Mouse (Mus musculus): ENCODE results near the gene Rab25. TPM values are rescaled to one million over a fixed set of nuclear protein-coding genes. Genes with fewer than 3 reads are reported as not detected.

The Rab25 gene
- total and polyA plus RNA-seq, 3 experiments = 2.2 TPM; not detected in 2

- WGBS = 45% methylated on average over 4 of the region's 5 CpGs
- DNase-seq = no peak
- no peak overlapping the region for H3K4me3 ChIP-seq
- H3K27me3 ChIP-seq (ENCODE audit: control insufficient read depth, insufficient read depth, low read length) = no peaks in the 10 kb centered on the region
- H3K36me3 ChIP-seq (ENCODE audit: control insufficient read depth, insufficient read depth, low read length) = no peaks in the 10 kb centered on the region
- no peak for TF ChIP-seq POLR2A (IDR thresholded peaks at IDR 0.05; ENCODE audit: insufficient read depth, low read depth, low read length)
- no peak for TF ChIP-seq CTCF (IDR thresholded peaks at IDR 0.05)
- TF ChIP-seq EP300 (IDR thresholded peaks at IDR 0.05; ENCODE audit: insufficient read depth, low read depth, low read length) = no peak
- no peak overlapping the region for H3K27ac ChIP-seq
- H3K4me1 ChIP-seq (ENCODE audit: control insufficient read depth, insufficient read depth, low read length) = peaks cover 3% of the 10 kb centered on the region; the same call in 1 of the 2 replicates
- no peak overlapping the region for H3K9ac ChIP-seq (ENCODE audit: low read depth, low read length)
- intact Hi-C loops (cut with DNase I) = loop anchor here (2.0 kb wide), 1 partner anchor 19 kb away; the partner anchor contains the start of genes Lamtor2 and Ubqln4
- H3K79me2 ChIP-seq (replicated peaks; ENCODE audit: control insufficient read depth, insufficient read depth, low read length) = no peaks in the 10 kb centered on the region
These were observed 14.4 kb downstream of the Rab25 start for GRCm38 (mm10) chr3:88533706-88534105.

GRCm38 (mm10) chr3:88532689-88533511, 15.2 kb downstream of the Rab25 start:
- peaks cover 3% of the 10 kb centered on the region; the same call in 1 of the 2 replicates for H3K4me1 ChIP-seq (ENCODE audit: control insufficient read depth, insufficient read depth, low read length)
- TF ChIP-seq POLR2A (IDR thresholded peaks at IDR 0.05; ENCODE audit: insufficient read depth, low read depth, low read length) (no peak), CTCF (IDR thresholded peaks at IDR 0.05) (no peak), EP300 (IDR thresholded peaks at IDR 0.05; ENCODE audit: insufficient read depth, low read depth, low read length) (no peak)
- no peak overlapping the region for H3K27ac ChIP-seq
- H3K9ac ChIP-seq (ENCODE audit: low read depth, low read length) = peak overlapping the region; percentile 82
- H3K27me3 ChIP-seq (ENCODE audit: control insufficient read depth, insufficient read depth, low read length) = no peaks in the 10 kb centered on the region
- intact Hi-C loops (cut with DNase I) = no loop called here
- DNase-seq = no peak
- 7% methylated on average over 39 of the region's 40 CpGs for WGBS
- no peaks in the 10 kb centered on the region for H3K79me2 ChIP-seq (replicated peaks; ENCODE audit: control insufficient read depth, insufficient read depth, low read length)
- no peaks in the 10 kb centered on the region for H3K36me3 ChIP-seq (ENCODE audit: control insufficient read depth, insufficient read depth, low read length)
- H3K4me3 ChIP-seq = peak overlapping the region; percentile 48

- Histone ChIP-seq H3K4me3 (peak within 1 kb of the TSS; percentile 79), H3K4me1 (ENCODE audit: control insufficient read depth, insufficient read depth, low read length) (peaks cover 3% of the 10 kb centered on the region; the same call in 1 of the 2 replicates), H3K36me3 (ENCODE audit: control insufficient read depth, insufficient read depth, low read length) (no peaks in the 10 kb centered on the region), H3K27ac (peak within 1 kb of the TSS; percentile 84), H3K79me2 (replicated peaks; ENCODE audit: control insufficient read depth, insufficient read depth, low read length) (no peaks in the 10 kb centered on the region), H3K27me3 (ENCODE audit: control insufficient read depth, insufficient read depth, low read length) (no peaks in the 10 kb centered on the region), H3K9ac (ENCODE audit: low read depth, low read length) (peak within 1 kb of the TSS; percentile 82)
- TF ChIP-seq EP300 (IDR thresholded peaks at IDR 0.05; ENCODE audit: insufficient read depth, low read depth, low read length) = no peak
- TF ChIP-seq POLR2A (IDR thresholded peaks at IDR 0.05; ENCODE audit: insufficient read depth, low read depth, low read length) = no peak
- TF ChIP-seq CTCF (IDR thresholded peaks at IDR 0.05) = no peak
- DNase-seq = no peak
- 5% methylated on average over 13 of the region's 31 CpGs for WGBS
- intact Hi-C loops (cut with DNase I) = no loop called here
These were observed 15.8 kb downstream of the Rab25 start, which contains the start of gene Mex3a for GRCm38 (mm10) chr3:88532299-88532674. Mex3a (plus strand) TSS chr3:88532395.

GRCm38 (mm10) chr3:88531348-88532298, 16.5 kb downstream of the Rab25 start:
- Histone ChIP-seq H3K4me1 (ENCODE audit: control insufficient read depth, insufficient read depth, low read length) (0 out of 2 replicates have a peak, but pooled peaks cover 2% of the 10 kb centered on the region), H3K79me2 (replicated peaks; ENCODE audit: control insufficient read depth, insufficient read depth, low read length) (no peaks in the 10 kb centered on the region), H3K9ac (ENCODE audit: low read depth, low read length) (peak overlapping the region; percentile 74), H3K27me3 (ENCODE audit: control insufficient read depth, insufficient read depth, low read length) (no peaks in the 10 kb centered on the region), H3K27ac (peak overlapping the region; percentile 84), H3K4me3 (peak overlapping the region; percentile 79), H3K36me3 (ENCODE audit: control insufficient read depth, insufficient read depth, low read length) (no peaks in the 10 kb centered on the region)
- WGBS = 1% methylated on average over 63 of the region's 63 CpGs
- peak; percentile 91 to 94 for DNase-seq
- intact Hi-C loops (cut with DNase I) = no loop called here
- no peak for TF ChIP-seq CTCF (IDR thresholded peaks at IDR 0.05)

- WGBS = 56% methylated on average over 11 of the region's 11 CpGs
- intact Hi-C loops (cut with DNase I) = no loop called here
- H3K27ac ChIP-seq = no peak overlapping the region
- no peaks in the 10 kb centered on the region for H3K36me3 ChIP-seq (ENCODE audit: control insufficient read depth, insufficient read depth, low read length)
- no peaks in the 10 kb centered on the region; the same call in 1 of the 2 replicates for H3K4me1 ChIP-seq (ENCODE audit: control insufficient read depth, insufficient read depth, low read length)
- H3K9ac ChIP-seq (ENCODE audit: low read depth, low read length) = no peak overlapping the region
- no peak for DNase-seq
- no peaks in the 10 kb centered on the region for H3K79me2 ChIP-seq (replicated peaks; ENCODE audit: control insufficient read depth, insufficient read depth, low read length)
- H3K4me3 ChIP-seq = no peak overlapping the region
- TF ChIP-seq EP300 (IDR thresholded peaks at IDR 0.05; ENCODE audit: insufficient read depth, low read depth, low read length) (no peak), CTCF (IDR thresholded peaks at IDR 0.05) (no peak), POLR2A (IDR thresholded peaks at IDR 0.05; ENCODE audit: insufficient read depth, low read depth, low read length) (no peak)
- no peaks in the 10 kb centered on the region for H3K27me3 ChIP-seq (ENCODE audit: control insufficient read depth, insufficient read depth, low read length)
These were observed 17.8 kb downstream of the Rab25 start for GRCm38 (mm10) chr3:88530082-88530864.

All from heart, adult 2 months (tissue).